Mouse (Mus musculus): ENCODE data around the gene Gm5678. TPM values are rescaled to one million over a fixed set of nuclear protein-coding genes. Genes with fewer than 3 reads are reported as not detected.

Gene Gm5678
- 1 to 10 TPM; 2.1 to 2.9 TPM for total RNA-seq (2021)
- long read RNA-seq, experiment 1: 0 reads
- long read RNA-seq, experiment 2, partial matches to known transcripts: 0 of 1 reads
- long read RNA-seq, experiment 2, other reads (novel, unspliced or antisense): 1 of 1 reads

DNA sequence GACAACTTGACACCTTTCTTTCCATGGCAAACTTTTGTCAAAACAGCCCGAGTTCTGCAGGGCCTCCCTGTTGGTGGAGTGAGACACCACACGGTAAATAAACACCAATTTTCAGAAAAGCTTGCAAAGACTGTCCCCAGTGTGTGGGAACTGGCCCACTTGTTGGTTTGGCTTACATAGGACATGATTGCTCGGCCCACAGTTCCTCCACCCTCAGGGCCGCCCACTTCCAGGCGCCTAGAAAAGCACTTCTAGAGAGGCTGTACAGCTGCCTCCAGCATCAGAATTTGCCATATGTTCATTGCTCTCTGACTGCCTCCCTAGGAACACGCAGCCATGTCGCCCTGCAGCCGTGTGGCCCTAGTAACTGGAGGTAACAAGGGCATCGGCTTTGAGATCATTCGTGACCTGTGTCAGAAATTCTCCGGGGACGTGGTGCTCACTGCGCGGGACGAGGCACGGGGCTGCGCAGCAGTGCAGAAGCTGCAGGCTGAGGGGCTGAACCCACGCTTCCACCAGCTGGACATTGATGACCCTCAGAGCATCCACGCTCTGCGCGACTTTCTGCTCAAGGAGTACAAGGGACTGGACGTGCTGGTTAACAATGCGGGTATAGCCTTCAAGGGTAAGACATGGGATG, at the start of gene Gm5678:
Gene Gm5678 (plus strand): TSS at position 337 of the 640 bp plus-strand sequence.
- DNase-seq (ENCODE audit: low spot score in 2 of 2): peak in 1 of 2 experiments; percentile 32
- intact Hi-C loops (cut with DNase I): no loop called here

DNA sequence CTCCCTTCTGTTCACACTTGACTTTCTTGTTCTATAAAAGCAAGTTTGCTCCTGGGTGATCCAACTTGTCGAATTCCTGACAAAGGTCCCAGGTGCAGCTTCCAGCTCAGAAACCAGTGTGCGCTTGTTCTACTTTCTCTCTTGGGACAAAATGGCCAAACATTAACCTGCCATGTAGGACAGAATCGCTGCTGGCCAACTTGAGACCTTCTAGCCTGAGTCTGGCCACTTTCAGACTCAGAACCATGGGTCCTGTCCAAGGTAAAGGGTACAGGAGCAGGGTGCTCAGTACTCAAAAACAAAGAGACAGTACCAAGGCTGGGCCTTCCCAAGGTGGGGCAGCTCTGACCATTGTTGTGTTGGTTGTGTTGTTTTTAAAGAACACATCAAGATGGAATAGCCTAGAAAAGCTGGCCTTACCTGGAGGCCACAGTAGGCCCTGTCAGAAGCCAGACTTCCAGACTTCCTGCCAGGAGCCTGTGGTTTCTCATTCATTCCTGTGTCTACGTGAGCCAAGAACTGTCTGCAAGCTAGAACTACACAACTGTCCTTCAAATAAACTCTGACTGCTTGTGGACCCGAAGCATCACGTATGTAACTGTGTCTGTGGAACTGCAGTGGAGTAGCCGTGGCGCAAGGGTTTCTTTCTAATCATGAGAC, 49.4 kb upstream of the Gm5678 start:
- DNase-seq (ENCODE audit: low spot score in 2 of 2): no peak

DNA sequence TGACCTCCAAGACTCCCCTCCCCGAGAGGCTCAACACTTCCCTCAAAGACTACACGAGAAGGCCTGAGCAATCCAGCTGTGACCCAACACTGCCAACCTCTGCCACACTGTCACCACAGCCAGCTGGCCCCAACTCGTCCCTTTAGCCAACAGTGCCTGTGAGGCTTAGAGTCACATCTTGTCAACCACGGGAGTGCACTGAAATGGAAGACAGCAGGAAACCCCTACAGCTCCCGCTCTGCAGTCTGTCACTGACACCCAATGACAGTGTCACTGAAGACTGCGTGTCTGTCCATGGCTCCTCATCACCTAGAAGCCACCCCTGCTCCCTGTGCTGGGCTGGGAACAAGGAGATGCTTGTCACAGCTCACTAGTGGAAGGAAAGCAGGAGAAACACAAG, 46.8 kb upstream of the Gm5678 start:
- intact Hi-C loops (cut with DNase I): no loop called here

More for the DNA sequence above, 49.4 kb upstream of the Gm5678 start:
- intact Hi-C loops (cut with DNase I): no loop called here

DNA sequence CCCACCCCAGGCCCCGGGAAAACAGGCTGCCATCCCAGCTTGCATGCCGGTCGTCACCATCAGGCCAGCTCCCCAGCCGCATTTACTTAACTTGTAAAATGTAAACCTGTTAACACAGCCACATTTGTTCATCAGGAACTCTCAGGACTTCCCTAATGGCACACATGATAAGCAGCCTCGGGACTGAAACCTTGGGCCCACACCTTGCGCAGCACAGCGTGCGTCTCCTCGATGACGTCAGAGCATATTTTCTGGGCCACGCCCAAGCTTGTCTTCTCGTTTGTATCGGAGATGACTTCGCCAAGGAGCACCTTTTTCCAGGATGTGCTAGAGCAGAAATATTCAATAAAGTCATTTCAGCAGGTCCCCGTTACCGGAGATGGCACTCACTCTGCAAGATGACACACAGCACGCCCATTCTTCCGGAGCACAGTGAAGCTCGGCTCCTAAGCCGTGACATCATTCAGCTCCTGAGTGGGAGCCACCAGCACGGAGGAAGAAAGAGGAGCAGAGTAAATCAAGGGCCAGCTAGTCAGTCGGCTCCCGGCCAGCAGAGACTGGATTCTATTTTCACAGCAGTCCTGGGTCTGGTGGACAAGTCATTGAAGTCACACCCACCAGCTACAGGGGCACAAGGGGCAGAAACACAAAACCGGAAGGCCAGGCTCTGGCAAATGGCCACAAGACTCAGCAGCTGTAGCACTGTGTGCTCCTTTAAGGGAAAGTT, 42.8 kb upstream of the Gm5678 start:
- no peak for DNase-seq (ENCODE audit: low spot score in 2 of 2)
- intact Hi-C loops (cut with DNase I): no loop called here

More for the DNA sequence above, 46.8 kb upstream of the Gm5678 start:
- DNase-seq (ENCODE audit: low spot score in 2 of 2): no peak

DNA sequence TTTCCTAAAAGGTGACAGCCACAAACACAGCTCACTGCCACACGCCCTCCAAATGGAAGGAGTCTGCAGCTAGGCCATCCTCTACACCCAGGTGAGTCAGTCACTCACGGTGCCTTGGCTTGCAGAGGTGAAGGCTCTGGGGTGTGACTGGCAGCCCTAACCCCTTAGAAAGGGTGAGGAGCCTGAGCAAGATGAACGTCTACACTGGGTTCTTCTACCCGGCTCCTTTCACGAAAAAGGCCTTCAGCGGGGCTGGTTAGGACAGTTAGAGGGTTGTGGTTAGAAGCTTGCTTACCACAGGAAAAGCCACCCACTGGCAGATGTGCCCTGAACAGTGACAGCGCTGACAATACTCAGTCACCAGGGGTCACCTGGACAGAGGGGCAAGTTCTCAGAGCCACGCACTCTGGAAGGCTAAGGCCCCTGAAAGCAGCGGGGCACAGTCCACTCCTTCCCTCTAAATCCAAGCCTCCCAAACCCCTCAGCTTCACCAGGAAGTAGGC, 42.1 kb upstream of the Gm5678 start:
- no peak for DNase-seq (ENCODE audit: low spot score in 2 of 2)
- intact Hi-C loops (cut with DNase I): no loop called here

DNA sequence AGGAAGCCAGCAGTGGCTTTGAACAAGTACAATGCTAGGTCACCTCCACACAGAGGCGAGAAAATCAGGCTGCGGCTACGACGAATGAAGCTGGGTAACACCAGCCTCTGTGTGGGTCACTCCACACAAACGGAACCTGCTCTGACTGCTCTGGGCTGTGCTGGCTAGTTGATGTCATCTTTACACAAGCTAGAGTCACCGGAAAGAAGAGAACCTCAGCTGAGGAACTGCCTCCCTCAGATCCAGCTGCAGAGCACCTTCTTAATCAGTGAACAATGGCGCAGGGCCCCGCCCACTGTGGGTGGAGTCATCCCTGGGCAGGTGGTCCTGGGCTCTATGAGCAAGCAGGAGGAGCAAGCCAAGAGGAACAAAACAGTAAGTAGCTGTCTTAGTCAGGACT, 41.5 kb upstream of the Gm5678 start:
- intact Hi-C loops (cut with DNase I): no loop called here
- DNase-seq (ENCODE audit: low spot score in 2 of 2): no peak

DNA sequence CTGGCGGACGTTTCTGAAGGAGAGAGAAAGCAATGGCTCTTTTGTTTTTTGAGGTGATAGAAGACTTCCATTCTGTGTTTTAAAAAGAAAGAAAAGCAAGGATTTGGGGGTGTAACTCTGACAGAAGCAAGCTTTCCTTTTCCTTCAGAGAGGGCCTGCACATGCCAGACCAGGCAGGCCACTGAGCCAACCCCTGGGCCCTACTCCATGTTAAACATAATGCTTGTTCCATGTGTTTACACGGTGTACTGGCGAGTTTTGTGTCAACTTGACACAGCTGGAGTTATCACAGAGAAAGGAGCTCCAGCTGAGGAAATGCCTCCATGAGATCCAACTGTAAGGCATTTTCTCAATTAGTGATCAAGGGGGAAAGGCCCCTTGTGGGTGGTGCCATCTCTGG, 39.6 kb upstream of the Gm5678 start:
- DNase-seq (ENCODE audit: low spot score in 2 of 2): no peak
- intact Hi-C loops (cut with DNase I): no loop called here

DNA sequence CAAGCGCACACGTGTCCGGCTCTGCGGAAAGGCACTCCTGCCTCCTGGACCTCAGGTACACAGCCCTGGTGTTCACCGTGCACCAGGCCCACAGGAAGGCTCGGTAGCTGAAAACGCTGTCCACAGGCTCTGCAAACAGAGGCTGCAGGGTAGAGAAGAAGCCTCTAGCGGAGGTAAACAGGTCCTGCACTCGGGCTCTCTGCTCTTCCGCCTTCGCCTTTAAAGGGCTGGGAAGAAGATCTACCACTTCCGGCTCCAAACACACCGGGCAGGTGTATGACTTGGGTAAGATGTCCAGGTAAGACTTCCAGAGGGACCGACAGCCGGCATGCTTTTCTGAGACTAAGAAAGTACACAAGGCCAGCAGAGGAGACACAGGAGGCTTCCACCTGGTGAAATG, 37.0 kb upstream of the Gm5678 start:
- intact Hi-C loops (cut with DNase I): no loop called here
- DNase-seq (ENCODE audit: low spot score in 2 of 2): no peak

DNA sequence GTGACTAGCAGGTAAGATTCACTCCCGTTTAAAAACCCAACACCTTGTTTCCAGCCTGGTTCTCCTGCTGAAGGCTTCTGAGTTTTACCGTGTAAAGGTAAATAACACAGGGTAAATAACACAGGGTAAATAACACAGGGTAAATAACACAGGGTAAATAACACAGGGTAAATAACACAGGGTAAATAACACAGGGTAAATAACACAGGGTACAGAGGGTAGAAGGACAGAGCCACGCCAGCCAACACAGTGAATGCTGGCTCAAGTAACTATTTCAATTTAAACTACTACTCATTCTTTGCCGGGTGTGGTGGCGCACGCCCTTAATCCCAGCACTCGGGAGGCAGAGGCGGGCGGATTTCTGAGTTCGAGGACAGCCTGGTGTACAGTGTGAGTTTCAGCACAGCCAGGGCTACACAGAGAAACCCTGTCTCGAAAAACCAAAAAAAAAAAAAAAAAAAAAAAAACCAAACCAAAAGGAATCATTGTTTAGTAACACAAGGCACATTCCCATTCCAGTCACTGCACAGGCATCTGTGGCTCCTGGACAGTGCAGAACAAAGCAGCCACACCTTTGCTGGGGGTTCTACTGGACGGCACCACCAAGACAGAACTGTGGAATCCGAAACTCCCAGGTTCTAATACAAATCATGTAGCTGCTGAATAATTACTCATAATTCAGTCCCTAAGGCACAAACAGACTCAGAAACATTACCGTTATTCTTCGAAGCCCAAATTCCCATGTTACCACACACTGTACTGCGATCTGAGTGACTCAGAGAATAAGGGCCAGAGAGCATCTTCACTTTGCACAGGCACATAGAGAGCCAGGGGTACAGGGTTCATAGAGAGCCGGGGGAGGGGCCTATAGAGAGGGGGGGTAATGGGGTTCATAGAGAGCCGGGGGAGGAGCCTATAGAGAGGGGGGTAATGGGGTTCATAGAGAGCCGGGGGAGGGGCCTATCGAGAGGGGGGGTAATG, 36.2 kb upstream of the Gm5678 start:
- no peak for DNase-seq (ENCODE audit: low spot score in 2 of 2)
- intact Hi-C loops (cut with DNase I): no loop called here

DNA sequence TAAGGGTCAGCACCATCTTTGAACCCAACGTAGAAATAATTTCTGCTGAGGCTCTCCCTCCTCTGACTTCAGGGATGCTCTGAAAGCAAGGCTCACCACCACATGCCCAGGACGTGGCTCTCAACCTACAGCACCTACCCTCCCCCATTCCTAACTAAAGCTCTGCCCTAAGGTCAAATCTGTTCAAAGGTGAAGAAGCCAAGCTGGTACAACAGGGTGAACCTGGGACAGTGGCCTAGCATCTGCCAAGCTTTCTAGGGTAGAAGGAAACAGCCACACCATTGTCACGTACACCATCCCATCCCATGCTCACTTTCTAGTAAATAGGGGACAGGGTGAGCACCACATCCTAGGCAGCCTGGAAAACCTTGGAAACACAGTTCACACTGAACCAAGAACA, 35.2 kb upstream of the Gm5678 start:
- no peak for DNase-seq (ENCODE audit: low spot score in 2 of 2)
- intact Hi-C loops (cut with DNase I): no loop called here

DNA sequence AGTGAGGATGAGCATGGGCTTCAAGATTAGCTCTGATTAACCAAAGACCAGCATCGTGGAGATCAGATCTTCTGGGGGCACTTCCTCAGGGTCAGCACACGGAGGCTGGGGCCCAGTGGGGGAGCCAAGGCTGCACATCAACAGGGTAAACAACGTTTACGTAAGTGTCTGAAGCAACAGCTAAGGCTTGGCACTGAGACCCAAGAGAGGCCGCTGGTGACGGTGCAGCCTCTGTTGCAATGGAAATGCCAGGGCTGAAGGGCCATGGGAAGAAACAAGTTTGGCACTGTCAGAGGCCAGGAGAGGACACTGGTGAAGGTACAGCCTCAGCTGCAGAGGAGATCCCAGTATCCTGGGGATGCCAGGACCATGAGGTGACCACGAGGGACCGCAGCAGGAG, 34.5 kb upstream of the Gm5678 start:
- intact Hi-C loops (cut with DNase I): no loop called here
- no peak for DNase-seq (ENCODE audit: low spot score in 2 of 2)

DNA sequence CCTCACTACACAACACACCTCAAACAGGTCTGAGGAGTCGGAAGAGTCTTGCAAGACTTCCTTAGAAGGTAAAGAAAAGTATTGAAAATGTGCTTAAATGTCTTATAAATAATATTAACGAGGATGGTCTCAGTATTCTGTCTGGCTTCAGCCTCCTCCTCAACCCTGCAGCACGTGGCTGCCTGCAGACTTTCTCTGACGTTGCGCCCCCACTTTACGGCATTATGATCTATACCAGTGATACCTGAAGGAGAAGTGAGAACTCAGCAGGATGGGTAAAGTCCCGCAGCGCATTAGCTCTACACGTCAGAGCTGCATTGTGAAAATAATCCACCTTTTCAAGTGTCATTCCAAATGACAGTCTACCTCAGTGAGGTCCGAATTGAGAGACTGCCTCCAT, 33.4 kb upstream of the Gm5678 start:
- no peak for DNase-seq (ENCODE audit: low spot score in 2 of 2)
- intact Hi-C loops (cut with DNase I): no loop called here

DNA sequence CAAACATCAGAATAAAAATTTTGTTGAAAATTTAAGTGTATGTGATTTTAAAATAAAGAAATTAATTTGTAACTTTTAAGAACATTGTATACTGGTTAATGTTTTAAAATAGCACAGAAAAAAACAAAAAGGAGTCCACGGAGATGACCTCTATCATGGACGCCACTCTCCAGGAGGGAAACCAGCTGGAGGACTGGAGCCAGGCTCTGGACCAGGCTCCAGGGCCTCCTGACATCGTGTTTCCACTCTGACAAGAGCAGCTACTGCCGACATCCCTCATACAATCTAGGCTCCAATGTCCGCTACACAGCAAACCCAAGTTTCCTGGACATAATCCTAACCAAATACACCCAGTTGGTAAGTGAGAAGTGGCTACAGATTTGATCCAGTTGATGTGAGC, 32.1 kb upstream of the Gm5678 start:
- intact Hi-C loops (cut with DNase I): no loop called here
- no peak for DNase-seq (ENCODE audit: low spot score in 2 of 2)

DNA sequence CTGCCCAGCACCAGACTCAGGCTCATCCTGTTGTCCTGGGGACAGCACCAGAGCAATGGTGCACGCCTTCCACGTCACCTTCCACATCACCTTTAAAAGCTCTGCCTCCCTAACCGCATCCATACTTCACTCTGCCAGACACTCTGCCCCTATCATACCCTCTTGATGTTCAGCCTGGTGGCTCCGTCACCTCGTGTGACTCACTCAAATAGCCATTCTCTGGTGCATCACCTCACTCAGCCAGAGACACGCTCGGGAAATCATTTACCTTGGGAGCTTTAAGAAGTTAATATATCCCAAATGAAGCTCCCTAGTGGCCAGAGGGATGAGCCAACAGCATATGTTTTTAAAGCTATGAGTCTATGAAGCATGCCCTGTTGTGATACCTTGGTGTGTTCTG, 31.1 kb upstream of the Gm5678 start:
- no peak for DNase-seq (ENCODE audit: low spot score in 2 of 2)
- intact Hi-C loops (cut with DNase I): no loop called here

DNA sequence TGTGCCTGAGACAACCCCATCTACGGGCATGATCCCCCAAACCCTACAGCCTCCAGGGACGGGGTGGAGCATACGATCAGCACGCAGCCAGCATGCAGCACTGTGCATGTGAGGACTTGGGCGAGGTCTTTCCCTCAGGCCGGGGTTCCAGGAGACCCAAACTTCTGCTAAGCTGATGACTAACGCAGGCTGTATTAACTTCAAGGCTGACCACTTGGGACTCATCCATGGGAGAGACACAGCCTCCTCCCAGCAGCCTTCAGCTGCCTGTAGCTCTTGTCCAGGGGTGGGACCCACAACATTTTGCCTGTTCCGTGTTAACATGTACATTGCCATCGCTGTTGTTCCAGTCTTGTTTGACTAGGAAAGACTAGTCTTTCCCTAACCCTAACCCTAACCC, 30.3 kb upstream of the Gm5678 start:
- intact Hi-C loops (cut with DNase I): no loop called here
- DNase-seq (ENCODE audit: low spot score in 2 of 2): no peak

DNA sequence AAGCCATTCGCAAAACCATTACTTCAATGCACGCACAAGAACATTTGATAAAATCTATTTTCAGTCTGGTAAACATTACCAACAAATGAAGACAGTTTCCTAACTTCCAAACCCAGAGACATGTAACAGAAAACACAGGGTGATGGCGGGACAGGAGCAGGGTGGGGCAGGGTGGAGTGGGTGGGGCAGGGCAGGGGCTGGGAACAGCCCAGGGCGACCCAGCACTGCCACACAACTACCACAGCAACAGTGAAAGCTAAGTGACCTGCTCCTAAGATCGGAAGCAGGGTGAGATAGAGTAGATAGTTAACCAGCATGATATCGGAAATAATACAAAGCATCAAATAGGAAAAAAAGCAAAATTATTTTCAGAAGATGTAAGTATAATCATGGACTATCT, 28.4 kb upstream of the Gm5678 start:
- intact Hi-C loops (cut with DNase I): no loop called here

DNA sequence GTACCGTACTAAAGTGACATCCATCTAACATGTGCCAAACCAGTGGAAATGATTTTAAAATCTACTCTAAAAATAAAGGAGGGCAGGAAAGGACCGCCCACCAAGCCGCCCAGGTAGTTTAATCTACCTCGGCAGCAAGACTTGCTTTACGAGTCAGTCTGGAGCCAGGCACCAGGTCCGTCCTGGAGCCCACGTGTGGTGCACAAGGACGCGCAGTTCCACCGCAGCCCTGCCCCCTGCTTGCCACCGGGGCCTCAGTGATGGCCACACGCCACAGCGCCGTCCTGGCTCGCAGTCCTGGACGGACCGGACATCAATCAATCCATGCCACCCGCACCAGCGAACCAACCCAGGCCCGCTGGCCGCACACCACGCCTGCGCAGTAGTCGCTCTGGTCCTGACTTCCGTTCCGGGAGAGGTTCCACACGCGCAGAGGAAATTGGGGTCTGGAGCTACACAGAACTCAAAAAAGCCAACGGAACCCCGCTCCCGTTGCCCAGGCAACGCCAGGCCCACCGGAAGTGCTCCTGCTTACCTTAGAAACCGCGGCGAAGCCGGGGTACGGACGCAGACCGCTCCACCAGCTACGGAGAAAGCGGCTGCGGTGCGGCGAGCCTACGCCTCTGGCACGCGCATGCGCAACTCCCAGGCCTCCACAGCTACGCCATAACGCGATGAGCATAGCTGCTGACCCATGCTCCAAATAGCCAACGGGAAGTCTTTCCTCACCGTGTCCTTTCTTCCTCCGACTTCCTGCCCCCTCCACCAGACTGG, 24.3 kb upstream of the Gm5678 start, which contains the start of gene Setd4:
Gene Setd4 (minus strand): TSS at position 625 of the 774 bp plus-strand sequence.
- intact Hi-C loops (cut with DNase I): no loop called here

More for the DNA sequence above, 28.4 kb upstream of the Gm5678 start:
- no peak for DNase-seq (ENCODE audit: low spot score in 2 of 2)

DNA sequence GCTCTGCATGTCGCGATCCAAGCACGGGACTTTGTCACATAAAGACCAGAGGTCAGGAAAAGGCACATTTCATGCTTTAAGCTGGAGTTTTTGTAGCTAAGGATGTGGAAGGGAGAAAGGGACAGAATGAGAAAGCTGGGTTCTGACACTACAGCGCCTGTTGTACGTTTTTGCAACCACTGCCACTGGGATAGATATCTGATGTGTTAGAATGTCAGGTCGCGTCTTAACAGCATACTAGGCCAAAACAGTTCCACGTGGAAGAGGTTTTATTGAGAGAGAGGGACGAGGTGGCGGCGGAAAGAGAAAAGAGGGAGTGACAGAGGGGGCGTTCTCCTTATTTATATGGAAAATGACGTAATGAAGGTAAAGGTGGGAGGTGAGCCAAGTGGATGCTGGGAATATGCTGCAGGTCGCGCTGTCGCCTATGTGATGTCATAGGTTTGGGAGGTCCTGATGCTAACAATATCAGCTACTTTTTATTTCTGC, 23.4 kb upstream of the Gm5678 start:
- peak in 1 of 2 experiments; percentile 60 for DNase-seq (ENCODE audit: low spot score in 2 of 2)
- intact Hi-C loops (cut with DNase I): no loop called here

More for the DNA sequence above, 24.3 kb upstream of the Gm5678 start, which contains the start of gene Setd4:
- DNase-seq (ENCODE audit: low spot score in 2 of 2): peak; percentile 94
